Mouse (Mus musculus) liver, adult 2 months (tissue): ENCODE measurements around the gene Cpa5.

Experiments used
- CTCF ChIP-seq: fragments of 200-500 bp; IDR thresholded peaks from 2 replicates; pipeline ENCODE4 v1.5.1; 2011; ENCODE audit warnings: low read depth, low read length, control low read depth
- POLR2A ChIP-seq: fragments of 200-500 bp; IDR thresholded peaks from 2 replicates; pipeline ENCODE4 v1.6.1; 2011; ENCODE audit warnings: low read length, control low read depth; ENCODE audit not compliant: insufficient read depth; ENCODE audit errors: extremely low read depth

DNA sequence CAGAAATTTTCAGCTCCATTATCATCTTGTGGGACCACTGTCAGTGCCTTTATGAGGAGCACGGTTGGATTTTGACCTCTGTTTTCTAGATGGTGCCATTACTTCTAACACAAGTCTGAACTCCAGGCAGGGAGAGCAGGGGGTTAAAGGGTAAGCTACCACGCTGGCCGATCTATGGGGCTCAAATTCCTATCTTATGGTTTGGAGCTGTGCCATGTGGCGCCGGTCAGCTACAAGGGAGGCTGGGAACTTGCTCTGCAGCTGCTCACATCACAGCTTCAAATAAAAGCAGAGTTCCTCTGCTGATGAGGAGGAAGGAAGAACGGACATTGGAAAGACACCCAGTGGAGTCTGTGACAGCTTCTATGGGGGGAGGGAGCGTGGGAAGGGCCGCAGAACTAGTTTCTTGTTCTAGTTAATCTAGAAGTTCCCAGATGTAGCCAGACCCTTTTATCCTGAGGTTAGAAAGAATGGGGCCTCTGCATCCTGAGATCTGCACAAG is 24.6 kb downstream of the Cpa5 start:
- TF ChIP-seq CTCF (no peak), POLR2A (no peak)
